In genomic region chr8:120971691-120972469, GRCm38 (mm10) we compare ENCODE assay signal across 8 mouse cellular contexts.
DNase-seq lines count a peak whose midpoint lies in the region; TF ChIP-seq lines count a peak whose summit lies in the region.

No protein-coding gene starts in this region.

- H3K27ac ChIP-seq in cerebellum, adult 2 months (ENCODE audit: insufficient read depth, low read length) = no peak overlapping the region

- peak overlapping the region; percentile 63 for H3K4me3 ChIP-seq in cerebellum, adult 2 months (replicated peaks; ENCODE audit: insufficient read depth, low read depth, low read length)

- H3K4me1 ChIP-seq in cerebellum, adult 2 months (ENCODE audit: control insufficient read depth, insufficient read depth, low read length) = no peaks in the 10 kb centered on the region

- no peak for TF ChIP-seq CTCF in cerebellum, adult 2 months (IDR thresholded peaks at IDR 0.05; ENCODE audit: borderline replicate concordance, insufficient read depth, low read depth, low read length)

- DNase-seq in cerebellum, adult 2 months = peak; percentile 36 to 48
- no peak for DNase-seq in cerebellum, adult 9-11 months
- peak; percentile 43 for DNase-seq in embryo, embryonic 10.5 days (ENCODE audit: low spot score)
- DNase-seq in heart, adult 18-20 months = peak; percentile 68 to 74
- peak; percentile 61 for DNase-seq in kidney, adult 11 months
- peak; percentile 77 to 87 for DNase-seq in lung, adult 18-20 months
- DNase-seq in retina, postnatal 1 day = peak; percentile 54
- no peak for DNase-seq in MN1 (ENCODE audit: low spot score)

- 6% methylated on average over 34 of the region's 34 CpGs for WGBS in cerebellum, adult 2 months

- no peak for TF ChIP-seq POLR2A in cerebellum, adult 2 months (IDR thresholded peaks at IDR 0.05; ENCODE audit: borderline replicate concordance, insufficient read depth, low read length)

- H3K27me3 ChIP-seq in cerebellum, adult 2 months (ENCODE audit: control insufficient read depth, insufficient read depth, low read length) = no peaks in the 10 kb centered on the region

Comparison
In these comparisons a context has a peak if more than half of its experiments do, and no peak if none do; other contexts are left out.
1. DNase-seq: peak in cerebellum, adult 2 months (2 of 2), embryo, embryonic 10.5 days (single experiment), heart, adult 18-20 months (2 of 2), kidney, adult 11 months (single experiment), lung, adult 18-20 months (2 of 2) and retina, postnatal 1 day (single experiment); none in cerebellum, adult 9-11 months (single experiment) and MN1 (single experiment).